Mouse (Mus musculus) heart, adult 8-10 months (tissue): ENCODE results near the gene Mex3d. TPM values are rescaled to one million over a fixed set of nuclear protein-coding genes. Genes with fewer than 3 reads are reported as not detected.

ENCODE experiments used
- DNase-seq: peaks from one replicate; pipeline ENCODE4 v3.0.0; 2022; ENCODE audit warnings: low spot score
- total RNA-seq, 4 experiments: library from RNA; stranded (reverse); gene quantifications; 2 replicates each; pipeline ENCODE4 v1.2.4; 2022

Gene Mex3d
- total RNA-seq = 1 to 10 TPM; 5.9 to 9.8 (median 8.3) TPM

DNA sequence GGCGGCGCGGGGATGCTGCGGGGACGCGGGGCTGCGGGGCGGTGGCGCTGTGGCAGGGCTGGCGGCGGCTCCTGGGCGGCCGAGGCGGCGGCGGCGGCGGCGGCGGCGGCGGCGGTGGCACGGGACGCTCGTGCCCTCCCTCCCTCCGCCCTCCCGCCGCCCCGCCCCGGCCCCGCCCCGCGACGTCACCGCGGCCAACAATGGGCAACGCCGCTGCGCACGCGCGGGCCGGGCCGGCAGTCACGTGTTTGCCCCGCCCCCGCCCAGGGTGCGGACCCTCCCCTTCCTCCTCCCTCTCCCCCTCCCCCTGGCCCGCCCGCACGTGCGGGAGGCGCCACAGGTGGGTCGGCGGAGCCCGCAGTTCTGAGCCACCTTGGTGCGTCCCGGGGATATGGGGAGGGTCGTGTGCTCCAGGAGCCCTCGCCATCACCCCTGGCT is at the start of gene Mex3d:
Mex3d (minus strand) TSS at position 138 of the 438 bp plus-strand sequence.
- peak; percentile 72 for DNase-seq

DNA sequence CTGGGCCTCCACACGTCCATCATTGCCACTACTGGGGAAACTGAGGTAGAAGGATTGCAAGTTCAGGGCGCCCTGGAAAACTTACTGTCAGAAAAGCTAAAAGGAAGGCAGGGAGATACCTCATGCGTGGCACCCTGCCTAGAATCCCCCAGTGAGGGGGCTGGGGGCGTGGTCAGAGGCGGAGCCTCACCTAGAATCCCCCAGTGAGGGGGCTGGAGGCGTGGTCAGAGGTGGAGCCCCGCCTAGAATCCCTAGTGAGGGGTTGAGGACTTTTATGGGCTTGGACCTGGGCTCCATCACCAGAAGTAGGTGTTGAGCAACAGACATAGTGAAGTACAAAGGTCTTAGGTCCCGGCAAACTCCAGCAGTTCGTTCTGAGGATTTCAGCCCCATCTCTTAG is 48.8 kb upstream of the Mex3d start:
- DNase-seq = no peak

DNA sequence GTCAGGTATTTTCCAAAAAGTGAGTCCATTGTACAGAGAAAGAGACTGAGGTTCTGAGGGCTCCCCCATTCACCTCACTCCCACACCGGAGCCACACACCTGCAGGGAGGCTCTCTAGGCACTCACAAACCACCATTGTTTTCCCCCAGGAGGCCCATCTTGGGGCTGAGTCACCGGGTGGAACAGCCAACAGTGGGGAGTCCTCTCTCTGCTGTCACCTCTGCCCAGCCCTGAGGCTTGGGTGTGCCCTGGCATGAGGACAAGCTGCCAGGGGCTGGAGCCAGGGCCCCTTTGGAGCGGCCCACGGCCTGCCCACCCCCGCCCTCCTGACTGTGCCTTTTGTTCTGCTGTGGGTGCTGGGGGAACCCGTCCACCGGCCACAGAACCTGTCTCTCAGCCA is 48.3 kb upstream of the Mex3d start:
- no peak for DNase-seq

DNA sequence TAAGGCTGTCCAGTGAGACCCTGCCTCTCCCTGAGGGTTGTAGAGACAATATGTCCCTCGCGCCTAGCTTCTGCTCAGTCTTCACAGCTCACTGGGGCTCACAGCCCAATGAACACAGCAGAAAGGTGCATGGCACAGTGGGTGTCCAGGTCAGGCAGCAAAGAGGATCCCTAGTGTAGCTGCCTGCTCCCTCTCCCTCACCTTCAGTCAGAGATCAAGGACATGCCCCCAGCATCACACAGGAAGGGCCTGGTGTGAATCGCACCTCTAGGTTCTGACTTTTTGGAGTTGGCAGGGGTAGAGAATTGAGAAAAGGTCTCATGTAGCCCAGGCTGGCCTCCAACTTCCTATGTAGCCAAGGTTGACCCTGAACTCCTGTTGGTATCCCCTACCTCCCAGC is 47.4 kb upstream of the Mex3d start:
- DNase-seq = no peak

DNA sequence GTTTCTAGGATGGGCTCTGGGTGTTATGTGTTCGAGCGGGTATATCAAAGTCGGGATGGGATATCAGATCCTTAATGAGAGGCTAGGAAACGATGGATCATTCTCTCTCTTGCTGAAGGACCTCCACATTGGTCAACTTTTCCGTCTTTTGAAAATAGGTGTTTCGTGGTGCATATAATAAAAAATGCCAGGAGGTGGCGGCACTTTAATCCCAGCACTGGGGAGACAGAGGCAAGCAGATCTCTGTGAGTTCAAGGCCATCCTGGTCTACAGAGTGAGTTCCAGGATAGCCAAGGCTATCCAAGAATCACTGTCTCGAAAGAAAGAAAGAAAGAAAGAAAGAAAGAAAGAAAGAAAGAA is 46.8 kb upstream of the Mex3d start:
- DNase-seq = no peak

DNA sequence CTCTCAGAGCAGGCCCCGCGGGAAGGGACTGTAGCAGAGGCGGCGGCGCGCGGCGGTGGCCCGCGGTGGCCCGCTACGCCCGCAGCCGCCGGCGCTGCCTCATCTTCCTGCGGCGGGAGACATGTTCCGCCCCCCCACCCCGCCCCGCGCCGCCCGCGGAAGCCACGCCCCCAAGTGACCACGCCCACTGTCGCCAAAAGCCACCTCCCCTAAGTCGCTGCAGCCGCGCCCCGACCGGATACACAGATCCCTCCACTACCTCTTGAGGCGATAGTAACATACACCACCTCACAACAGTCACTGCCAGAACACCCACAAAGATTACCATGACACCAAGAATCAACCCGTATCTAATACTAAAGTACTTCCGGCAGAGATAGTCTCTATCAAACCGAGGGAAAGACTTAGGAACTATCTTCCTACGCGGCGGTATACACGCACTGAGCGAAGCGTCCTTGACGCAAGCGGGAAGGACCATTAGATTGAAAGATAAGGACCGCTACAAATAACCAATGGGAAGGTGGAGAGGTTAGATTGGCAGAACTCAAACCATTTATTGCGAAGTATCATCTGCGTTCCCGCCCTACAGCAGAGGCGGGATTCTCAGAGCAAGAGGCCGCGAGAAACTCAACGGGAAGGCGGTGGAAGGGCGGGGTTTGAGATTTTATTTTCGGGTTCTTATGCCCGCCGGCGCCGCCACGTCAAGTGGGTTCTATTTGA is 46.2 kb upstream of the Mex3d start, which contains the start of gene Tcf3:
Tcf3 (minus strand) TSS at position 135 of the 720 bp plus-strand sequence.
- peak; percentile 98 for DNase-seq

DNA sequence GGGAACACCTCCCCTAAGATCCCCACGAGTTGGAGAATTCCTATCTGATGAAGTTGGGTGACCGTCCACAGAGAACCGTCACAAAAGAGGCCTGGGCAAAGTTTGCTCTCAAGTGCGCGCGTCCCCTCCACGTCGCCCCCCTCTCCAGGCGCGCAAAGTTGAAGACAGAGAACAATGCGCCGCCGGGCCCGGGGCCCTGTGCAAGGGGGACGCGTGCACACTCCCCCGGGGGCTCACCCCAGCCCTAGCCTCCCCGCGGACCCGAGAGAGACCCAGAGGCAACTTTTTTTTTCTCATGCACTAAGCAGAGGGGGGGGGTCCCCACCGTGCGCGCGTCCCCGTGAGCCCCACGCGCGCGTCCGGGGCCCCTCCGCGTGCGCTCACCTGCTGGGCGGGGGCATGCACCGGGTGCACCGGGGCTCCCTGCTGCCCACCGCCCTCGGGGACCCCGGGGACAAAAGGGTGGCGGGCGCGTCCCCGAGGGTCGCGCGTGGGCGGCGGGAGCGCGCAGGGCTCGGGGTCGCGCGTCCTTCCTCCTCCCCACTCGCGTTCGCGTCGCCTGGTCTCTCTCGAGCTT is 45.6 kb upstream of the Mex3d start:
- DNase-seq = no peak

DNA sequence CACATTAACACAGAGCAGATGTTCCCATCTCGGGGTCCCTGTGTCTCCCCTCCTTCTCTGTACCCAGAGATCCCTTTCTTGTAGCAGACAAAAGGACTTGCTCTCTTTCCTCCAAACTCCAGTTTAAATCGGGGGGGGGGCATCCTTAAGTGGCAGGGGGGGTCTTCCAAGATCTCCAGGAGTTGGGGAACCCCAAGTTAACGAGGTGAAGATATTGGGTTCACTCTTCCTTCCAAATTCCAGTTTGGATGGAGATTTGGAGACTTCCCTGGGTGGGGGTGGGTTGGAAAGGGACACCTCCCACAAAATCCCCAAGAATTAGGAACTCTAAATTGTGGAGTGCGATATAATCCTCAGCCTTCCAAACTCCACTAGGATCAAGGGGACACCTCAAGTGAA is 44.9 kb upstream of the Mex3d start:
- no peak for DNase-seq

DNA sequence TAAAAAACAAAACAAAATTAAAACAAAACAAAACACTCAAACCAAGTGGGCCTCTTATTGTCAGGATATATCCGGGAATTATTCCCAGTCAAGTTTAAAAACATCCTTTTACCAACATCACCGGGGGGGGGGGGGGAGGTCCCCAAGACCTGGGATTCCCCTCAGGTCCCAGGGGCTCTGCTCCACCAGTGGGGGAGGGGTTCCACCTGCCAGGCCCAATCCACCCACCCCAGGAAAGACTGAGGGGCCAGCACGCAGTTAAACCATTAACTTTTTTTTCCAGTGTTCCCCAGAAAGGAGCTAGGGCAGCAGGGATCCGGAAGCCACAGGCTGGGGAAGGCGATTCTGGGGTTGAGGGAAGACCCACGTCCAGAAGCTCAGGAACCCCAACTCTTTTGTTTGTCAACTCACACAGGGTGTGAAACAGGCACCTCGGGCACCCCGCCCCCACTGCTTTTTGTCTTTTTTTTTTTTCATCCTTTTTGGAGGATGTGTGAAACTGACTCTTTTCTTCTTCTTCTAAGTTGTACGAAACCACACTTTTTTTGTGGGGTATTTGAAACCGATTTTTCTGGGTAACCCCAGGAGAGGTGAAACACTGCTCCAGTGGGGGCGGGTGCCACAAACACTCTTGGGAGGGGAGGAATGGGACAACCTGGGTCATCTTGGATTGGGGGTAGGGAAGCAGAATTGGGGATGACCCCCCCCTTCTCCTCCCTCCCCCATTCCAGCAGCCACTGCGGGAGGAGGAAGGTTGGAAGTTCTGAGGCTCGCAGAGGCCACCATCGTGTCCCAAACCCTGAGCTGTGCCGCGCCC is 44.3 kb upstream of the Mex3d start:
- DNase-seq = no peak

DNA sequence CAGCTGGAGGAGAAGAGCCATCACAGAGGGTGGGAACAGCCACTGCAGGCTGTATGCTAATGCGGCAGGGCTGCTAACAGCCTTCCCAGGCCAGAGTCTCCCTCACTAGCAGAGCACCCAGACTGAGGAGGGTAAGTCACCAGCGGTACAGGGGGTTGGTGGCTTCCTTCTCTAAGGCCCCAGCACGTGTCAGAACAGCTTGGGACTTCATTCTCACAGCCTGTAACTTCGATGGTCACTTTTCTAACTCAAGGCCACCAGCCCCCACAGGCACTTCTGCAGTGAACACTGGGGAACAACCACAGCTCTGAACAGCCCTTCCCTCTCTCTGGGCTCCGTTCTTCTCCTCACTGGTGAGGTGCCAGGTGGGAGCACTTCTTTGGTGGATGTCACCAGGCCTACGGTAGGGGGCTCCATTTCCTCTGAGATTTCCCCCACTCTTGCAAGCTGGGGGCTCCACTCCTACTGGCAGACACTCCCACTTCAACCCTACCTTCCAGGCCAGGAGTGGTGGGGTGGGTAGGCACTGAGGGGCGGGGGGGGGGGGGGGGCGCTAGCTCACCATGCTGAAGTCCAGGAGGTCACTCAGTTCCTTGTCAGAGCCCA is 43.0 kb upstream of the Mex3d start:
- DNase-seq = no peak

DNA sequence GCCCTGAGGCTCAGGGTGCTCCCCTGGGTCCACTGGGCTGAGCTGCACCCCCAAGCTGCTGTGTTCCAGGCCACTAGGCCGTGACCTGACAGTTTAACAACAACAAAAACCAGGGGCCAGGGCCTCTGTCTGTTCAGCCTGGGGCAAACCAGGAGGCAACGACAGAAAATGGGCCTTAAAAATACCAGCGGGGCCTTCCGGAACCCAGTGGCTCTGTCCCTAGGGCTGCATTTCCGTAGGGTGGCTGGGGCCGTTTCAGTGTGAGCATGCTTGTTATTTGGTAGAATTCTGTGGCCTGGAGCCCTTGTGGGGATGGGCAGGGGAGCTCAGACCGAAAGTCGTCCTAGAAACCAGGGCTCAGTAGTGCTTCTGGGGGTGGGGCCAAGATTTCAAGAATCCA is 42.3 kb upstream of the Mex3d start:
- DNase-seq = no peak

DNA sequence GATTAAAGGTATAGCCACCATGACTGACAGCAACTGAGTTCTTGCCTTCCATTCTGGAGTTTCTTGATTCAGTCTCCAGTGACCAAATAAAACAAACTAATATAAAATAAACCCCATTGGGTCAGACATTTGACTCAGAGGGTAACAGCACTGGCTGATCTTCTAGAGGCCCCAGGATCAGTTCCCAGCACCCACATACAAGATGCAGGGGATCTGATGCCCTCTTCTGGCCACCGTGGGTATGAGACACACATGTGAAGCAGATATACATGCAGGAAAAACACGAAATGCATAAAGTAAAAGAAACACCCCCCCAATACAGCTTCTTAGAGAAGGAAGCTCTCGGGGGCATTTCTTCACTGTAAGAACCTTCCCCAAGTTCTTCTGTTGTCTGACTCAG is 37.6 kb upstream of the Mex3d start:
- no peak for DNase-seq

DNA sequence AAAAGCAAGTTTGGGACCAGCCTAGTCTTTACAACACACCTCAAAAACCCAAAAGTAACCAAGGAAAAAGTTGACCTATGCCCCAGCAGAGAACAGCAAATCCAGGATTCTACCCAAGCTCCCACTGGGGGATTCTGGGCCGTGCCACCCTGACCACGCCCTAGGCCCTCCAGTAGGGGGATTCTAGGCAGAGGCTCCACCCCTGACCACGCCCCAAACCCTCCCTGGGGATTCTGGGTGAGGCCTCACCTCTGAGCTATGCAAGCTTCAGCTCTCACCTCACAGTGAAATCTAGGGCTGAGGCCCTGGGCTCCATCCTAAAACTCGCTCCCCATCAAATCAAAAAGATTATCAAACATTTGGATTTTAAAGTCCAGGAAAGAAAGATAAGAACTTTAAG is 36.1 kb upstream of the Mex3d start:
- DNase-seq = no peak

DNA sequence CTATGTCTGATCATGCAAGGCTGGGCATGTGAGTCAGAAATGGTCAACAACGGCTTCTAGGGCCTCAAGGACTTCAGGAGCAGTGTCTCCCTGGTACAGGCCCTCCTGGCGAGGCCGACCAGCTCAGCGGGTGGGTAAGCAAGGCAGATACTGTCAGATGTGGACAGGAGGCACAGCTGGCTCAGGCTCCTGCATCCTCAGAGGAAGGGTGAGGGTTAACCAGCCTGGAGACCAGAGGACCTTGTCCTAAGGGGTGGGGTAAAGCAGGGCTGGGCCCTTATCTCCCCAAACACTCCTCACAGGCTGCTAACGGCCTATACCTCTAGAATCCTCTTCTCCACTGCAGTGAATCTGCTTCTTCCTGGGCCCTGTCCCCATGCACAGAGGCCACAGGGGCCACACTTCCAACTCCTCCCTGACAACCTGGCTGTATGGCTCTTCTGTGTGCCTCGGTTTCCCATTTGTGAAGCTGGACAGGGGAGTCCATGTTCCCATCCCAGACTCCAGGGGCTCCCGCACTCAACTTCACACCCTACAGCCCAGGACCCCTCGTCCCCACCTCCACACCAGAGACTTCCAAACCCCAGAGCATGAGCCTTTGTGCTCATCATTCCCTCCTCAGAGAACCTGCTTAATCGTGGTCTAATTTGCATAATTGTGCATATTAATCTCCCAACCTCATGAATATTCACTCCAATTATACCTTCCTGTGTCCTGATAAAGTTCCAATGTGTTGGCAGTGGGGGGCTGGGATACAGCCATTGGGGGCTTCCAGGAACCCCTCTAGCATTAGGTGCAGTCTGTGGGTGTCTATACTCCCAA is 34.4 kb upstream of the Mex3d start:
- no peak for DNase-seq

DNA sequence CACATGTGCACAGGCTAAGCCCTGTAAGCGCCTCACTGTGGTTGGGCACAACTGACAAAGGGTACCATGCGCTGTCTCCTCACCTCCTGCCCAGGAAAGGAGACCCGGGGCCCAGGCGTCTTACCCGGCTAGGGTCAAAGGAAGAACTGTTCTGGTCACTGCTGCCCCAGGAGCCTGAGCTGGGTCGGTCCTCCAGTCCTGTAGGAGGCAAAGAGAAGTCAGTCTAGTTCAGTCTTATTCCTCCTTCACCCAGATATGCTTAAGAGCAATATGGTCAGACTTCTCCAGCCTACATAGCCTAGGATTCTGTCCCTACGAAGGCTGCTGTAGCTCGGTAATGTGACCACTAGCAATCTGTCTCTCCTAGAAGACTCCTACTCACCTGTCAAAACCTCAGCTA is 33.7 kb upstream of the Mex3d start:
- no peak for DNase-seq

DNA sequence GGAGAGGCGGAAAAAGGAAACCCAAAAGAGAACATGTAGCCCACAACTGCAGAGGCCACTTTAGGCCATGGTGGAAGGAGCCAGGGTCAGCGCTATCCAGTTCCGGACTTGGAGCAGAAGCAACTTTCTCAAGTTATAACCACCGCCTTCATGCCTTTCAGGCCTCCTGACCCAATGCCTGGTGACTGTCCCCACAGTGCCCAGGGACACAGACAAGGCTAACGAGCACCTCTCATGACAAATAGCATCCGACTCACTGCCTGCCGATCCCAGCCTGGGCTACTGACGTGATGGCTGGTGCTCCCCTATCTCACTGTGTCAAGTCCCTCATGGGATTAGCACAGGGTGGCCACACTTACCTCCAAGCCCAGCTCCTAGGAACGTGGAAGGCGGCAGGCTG is 33.3 kb upstream of the Mex3d start:
- DNase-seq = no peak

DNA sequence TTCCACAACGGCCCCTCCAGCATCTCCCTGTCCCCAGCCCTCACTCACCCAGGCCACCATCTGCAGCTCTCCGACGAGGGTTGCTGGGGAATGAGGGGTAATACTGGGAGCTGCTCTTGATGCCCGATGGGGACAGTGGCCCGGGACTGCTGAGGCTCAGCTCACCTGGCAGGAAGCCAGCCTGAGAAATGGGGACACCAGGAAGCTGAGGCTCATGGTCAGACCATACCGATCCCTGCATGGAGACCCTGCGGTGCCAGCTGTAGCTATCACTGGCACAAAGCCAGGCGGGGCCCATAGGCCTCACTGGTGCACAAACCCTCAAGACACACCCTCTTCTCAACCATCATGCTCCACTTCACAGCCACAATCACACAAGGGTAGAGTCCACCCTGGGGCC is 32.0 kb upstream of the Mex3d start:
- no peak for DNase-seq

DNA sequence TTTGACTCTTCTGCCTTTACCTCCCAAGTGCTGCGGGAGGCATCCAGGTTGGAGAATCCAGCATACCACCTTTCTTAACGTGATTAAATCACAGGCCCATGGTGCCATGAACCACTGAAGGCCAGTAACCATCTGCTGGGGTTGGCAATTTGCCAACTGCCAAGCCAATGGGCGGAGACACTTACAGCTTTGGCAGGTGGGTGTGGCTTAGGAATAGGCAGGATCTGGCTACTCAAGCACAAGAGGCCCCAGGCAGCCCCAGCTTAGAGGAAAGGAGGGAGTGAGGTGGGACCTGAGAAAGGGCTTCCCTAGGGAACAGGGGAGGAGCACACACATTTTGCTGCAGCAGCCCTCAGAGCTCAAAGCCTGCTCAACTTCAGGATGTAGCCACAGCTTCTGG is 30.9 kb upstream of the Mex3d start:
- no peak for DNase-seq

DNA sequence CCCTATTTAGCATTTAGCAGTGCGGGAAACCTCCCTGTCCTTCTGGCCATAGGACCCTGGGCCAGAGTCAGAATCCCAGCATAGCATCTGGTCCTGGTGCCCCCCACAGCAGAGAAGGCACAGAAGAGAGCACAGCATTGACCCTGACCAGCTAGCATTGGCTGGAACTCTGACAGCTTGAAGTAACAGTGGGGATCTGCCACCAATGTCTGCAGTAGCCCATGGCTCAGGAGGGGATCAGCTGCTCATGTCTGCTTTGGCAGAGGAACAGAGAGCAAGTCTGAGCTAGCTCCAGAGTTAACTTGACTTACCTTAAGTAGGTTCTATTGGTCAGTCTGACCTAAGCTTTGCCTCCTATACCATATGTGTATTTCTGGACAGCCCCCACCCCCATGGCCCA is 30.4 kb upstream of the Mex3d start:
- DNase-seq = no peak

DNA sequence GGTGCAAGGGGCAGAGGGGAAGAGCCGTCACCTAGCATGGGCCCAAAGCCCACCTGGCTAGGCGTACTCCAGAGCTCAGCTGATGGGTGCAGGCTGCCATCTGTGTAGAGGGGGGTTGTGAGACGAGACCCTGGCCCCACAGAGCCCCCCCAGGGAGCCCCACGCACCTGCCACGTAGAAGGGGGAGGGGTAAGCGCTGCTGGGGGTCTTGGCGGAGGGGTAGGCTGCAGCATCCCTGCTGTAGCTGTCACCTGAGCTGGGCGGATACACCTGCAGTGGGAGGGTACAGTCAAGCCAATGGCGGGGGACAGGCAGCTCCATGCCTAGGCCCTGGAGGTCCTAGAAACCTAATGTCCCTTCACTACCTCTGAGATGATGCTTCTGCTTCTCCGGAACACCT is 29.9 kb upstream of the Mex3d start:
- no peak for DNase-seq

DNA sequence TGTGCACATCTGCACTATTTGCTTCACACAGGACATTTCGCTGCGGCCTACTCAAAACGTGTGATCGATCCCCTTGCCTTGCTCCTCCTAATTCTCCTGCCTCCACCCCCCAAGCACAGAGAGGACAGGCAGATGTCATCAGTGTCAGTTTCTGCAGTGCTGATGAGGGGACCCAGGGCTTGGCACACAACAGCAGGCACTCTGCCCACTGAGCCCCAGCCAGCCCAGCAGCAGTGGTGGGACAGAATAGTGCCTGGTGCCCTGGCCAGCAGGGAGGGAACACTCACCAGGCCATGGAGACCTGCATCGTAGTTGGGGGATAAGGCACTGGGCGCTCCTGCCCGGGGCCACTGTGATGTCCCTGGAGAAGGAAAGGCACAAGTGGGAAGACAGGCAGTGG is 28.1 kb upstream of the Mex3d start:
- DNase-seq = no peak
